Mouse (Mus musculus) heart, embryonic 14.5 days (tissue): ENCODE results near the gene Acat3. TPM values are rescaled to one million over a fixed set of nuclear protein-coding genes. Genes with fewer than 3 reads are reported as not detected.

Source experiments
- ATAC-seq: fragments of 200-750 bp; cut with Nextera tagmentation; 2 replicates; pipeline ENCODE4 v1.8.0; 2017; ENCODE audit warnings: low read depth, moderate TSS enrichment; ENCODE audit not compliant: insufficient number of reproducible peaks, insufficient read depth, low FRiP score
- H3K27ac ChIP-seq, 2 experiments: fragments of 200-500 bp in 1 of 2; fragments of 300-500 bp in 1 of 2; sonication (generic) in 1 of 2; replicated peaks in 1 of 2; 2 replicates each; pipeline ENCODE4 v1.5.1; 2012 to 2014; ENCODE audit warnings: low read depth in 2 of 2, low read length in 2 of 2, control low read depth in 1 of 2, mild to moderate bottlenecking in 1 of 2, mixed read lengths in 1 of 2; ENCODE audit not compliant: control insufficient read depth in 1 of 2, insufficient read depth in 1 of 2
- H3K27me3 ChIP-seq: fragments of 300-500 bp; sonication (generic); 2 replicates; pipeline ENCODE4 v1.6.1; 2014; ENCODE audit warnings: mild to moderate bottlenecking, low read length, control low read depth; ENCODE audit not compliant: control insufficient read depth, insufficient read depth
- H3K36me3 ChIP-seq: fragments of 300-500 bp; sonication (generic); 2 replicates; pipeline ENCODE4 v1.6.1; 2014; ENCODE audit warnings: mild to moderate bottlenecking, control low read depth, low read length, mixed read lengths; ENCODE audit not compliant: control insufficient read depth, insufficient read depth
- H3K4me1 ChIP-seq, 2 experiments: fragments of 200-500 bp in 1 of 2; fragments of 300-500 bp in 1 of 2; sonication (generic) in 1 of 2; 2 replicates each; pipeline ENCODE4 v1.6.1; 2012 to 2014; ENCODE audit warnings: low read length in 2 of 2, control low read depth in 1 of 2, mixed read lengths in 1 of 2; ENCODE audit not compliant: control insufficient read depth in 2 of 2, insufficient read depth in 2 of 2
- H3K4me2 ChIP-seq: fragments of 300-500 bp; sonication (generic); 2 replicates; pipeline ENCODE4 v1.6.1; 2014; ENCODE audit warnings: mild to moderate bottlenecking, low read length
- H3K4me3 ChIP-seq, 2 experiments: fragments of 200-500 bp in 1 of 2; fragments of 300-500 bp in 1 of 2; sonication (generic) in 1 of 2; 2 replicates each; pipeline ENCODE4 v1.5.1; 2012 to 2014; ENCODE audit warnings: low read length in 2 of 2, mild to moderate bottlenecking in 2 of 2, control low read depth in 1 of 2, low read depth in 1 of 2, moderate library complexity in 1 of 2; ENCODE audit not compliant: control insufficient read depth in 1 of 2, insufficient read depth in 1 of 2
- H3K9ac ChIP-seq: fragments of 300-500 bp; sonication (generic); 2 replicates; pipeline ENCODE4 v1.6.1; 2014; ENCODE audit warnings: mild to moderate bottlenecking, low read length
- H3K9me3 ChIP-seq: fragments of 300-500 bp; sonication (generic); 2 replicates; pipeline ENCODE4 v1.6.1; 2016; ENCODE audit warnings: low read length, control low read depth; ENCODE audit not compliant: control insufficient read depth
- WGBS: fragments of 180-500 bp; shearing (Covaris S2); extraction: QIAGEN DNeasy Blood & Tissue Kit; methylation state at CpG from one replicate; pipeline ENCODE4 v1.1.7; 2014; 5-methylcytosine and 5-hydroxymethylcytosine counted together
- polyA plus RNA-seq: library from polyadenylated mRNA; unstranded; fragments of >200 nt; fragmentation: Nextera tagmentation; extraction: Ambion mirVana; gene quantifications from 2 replicates; pipeline ENCODE4 v1.2.1, GENCODE M21; 2014

The Acat3 gene
- polyA plus RNA-seq, 1 experiment from 2014 or later, result 0.28 TPM

- Histone ChIP-seq H3K9ac (peak overlapping the region; percentile 99), H3K4me3 (peak overlapping the region; percentile 96 to 97), H3K36me3 (peaks cover 68% of the 10 kb centered on the region), H3K4me2 (peak overlapping the region; percentile 84), H3K27me3 (no peaks in the 10 kb centered on the region), H3K4me1 (peaks cover 0 to 9% of the 10 kb centered on the region in 2 experiments; a peak in 2 of 4 replicates), H3K27ac (peak overlapping the region; percentile 92 to 94), H3K9me3 (no peaks in the 10 kb centered on the region)
- under 1% methylated on average over 40 of the region's 40 CpGs for WGBS
- peak; percentile 49 for ATAC-seq
Observed at GRCm38 (mm10) chr17:12916588-12917380, 23.6 kb downstream of the Acat3 start.

GRCm38 (mm10) chr17:12915881-12916583, 24.4 kb downstream of the Acat3 start, which contains the start of gene Mrpl18:
Gene Mrpl18, minus strand, starts transcription at chr17:12916345.
- H3K36me3 ChIP-seq, result peaks cover 68% of the 10 kb centered on the region
- under 1% methylated on average over 56 of the region's 56 CpGs for WGBS
- H3K4me1 ChIP-seq, result peaks cover 0 to 9% of the 10 kb centered on the region in 2 experiments; a peak in 2 of 4 replicates

GRCm38 (mm10) chr17:12915488-12915880, 24.9 kb downstream of the Acat3 start, which contains the start of gene Tcp1:
Gene Tcp1, plus strand, starts transcription at chr17:12915701.
- Histone ChIP-seq H3K27ac (peak within 1 kb of the TSS; percentile 92 to 94), H3K4me3 (peak within 1 kb of the TSS; percentile 96 to 97), H3K4me2 (peak within 1 kb of the TSS; percentile 84), H3K9me3 (no peaks in the 10 kb centered on the region), H3K4me1 (peaks cover 0 to 9% of the 10 kb centered on the region in 2 experiments; a peak in 2 of 4 replicates), H3K9ac (peak within 1 kb of the TSS; percentile 99), H3K27me3 (no peaks in the 10 kb centered on the region), H3K36me3 (peaks cover 68% of the 10 kb centered on the region)
- WGBS, result under 1% methylated on average over 18 of the region's 18 CpGs
- ATAC-seq, result no peak

More at GRCm38 (mm10) chr17:12915881-12916583, 24.4 kb downstream of the Acat3 start, which contains the start of gene Mrpl18:
- peak; percentile 99 for ATAC-seq
- Histone ChIP-seq H3K4me2 (peak within 1 kb of the TSS; percentile 84), H3K4me3 (peak within 1 kb of the TSS; percentile 96 to 97), H3K9ac (peak within 1 kb of the TSS; percentile 99), H3K27me3 (no peaks in the 10 kb centered on the region), H3K27ac (peak within 1 kb of the TSS; percentile 92 to 94), H3K9me3 (no peaks in the 10 kb centered on the region)

GRCm38 (mm10) chr17:12910391-12910790, 30.0 kb downstream of the Acat3 start:
- no peak overlapping the region for H3K4me2 ChIP-seq
- H3K4me1 ChIP-seq, result 0 out of 4 replicates have a peak, but pooled peaks cover 0 to 3% of the 10 kb centered on the region in 2 experiments
- H3K9me3 ChIP-seq, result no peaks in the 10 kb centered on the region
- peaks cover 60% of the 10 kb centered on the region for H3K36me3 ChIP-seq
- no peak overlapping the region for H3K27ac ChIP-seq
- no peak overlapping the region for H3K9ac ChIP-seq
- 88% methylated on average over 8 of the region's 8 CpGs for WGBS
- H3K27me3 ChIP-seq, result no peaks in the 10 kb centered on the region
- H3K4me3 ChIP-seq, result no peak overlapping the region
- ATAC-seq, result no peak

GRCm38 (mm10) chr17:12909361-12910280, 30.8 kb downstream of the Acat3 start, which contains the start of gene Pnldc1:
Gene Pnldc1, minus strand, starts transcription at chr17:12910230.
- peaks cover 66% of the 10 kb centered on the region for H3K36me3 ChIP-seq
- H3K27me3 ChIP-seq, result no peaks in the 10 kb centered on the region
- H3K9me3 ChIP-seq, result no peaks in the 10 kb centered on the region
- ATAC-seq, result no peak
- WGBS, result 76% methylated on average over 35 of the region's 35 CpGs
- no peak within 1 kb of the TSS for H3K9ac ChIP-seq
- H3K27ac ChIP-seq, result no peak within 1 kb of the TSS
- no peak within 1 kb of the TSS for H3K4me2 ChIP-seq
- 0 out of 4 replicates have a peak, but pooled peaks cover 0 to under 1% of the 10 kb centered on the region in 2 experiments for H3K4me1 ChIP-seq
- H3K4me3 ChIP-seq, result no peak within 1 kb of the TSS

GRCm38 (mm10) chr17:12906436-12906835, 34.0 kb downstream of the Acat3 start:
- no peaks in the 10 kb centered on the region for H3K9me3 ChIP-seq
- no peak for ATAC-seq
- H3K36me3 ChIP-seq, result peaks cover 50% of the 10 kb centered on the region
- H3K4me3 ChIP-seq, result no peak overlapping the region
- H3K27me3 ChIP-seq, result no peaks in the 10 kb centered on the region
- no peak overlapping the region for H3K9ac ChIP-seq
- H3K27ac ChIP-seq, result no peak overlapping the region
- 87% methylated on average over 9 of the region's 9 CpGs for WGBS
- H3K4me1 ChIP-seq, result peaks cover 0 to under 1% of the 10 kb centered on the region in 2 experiments; a peak in 1 of 4 replicates
- H3K4me2 ChIP-seq, result no peak overlapping the region
